Mouse (Mus musculus): Measurements from ENCODE around the gene Chst10.

- no peak for TF ChIP-seq MAZ (IDR thresholded peaks at IDR 0.05; ENCODE audit: low read depth, low read length)
- TF ChIP-seq EP300 (IDR thresholded peaks at IDR 0.05; ENCODE audit: low read length): no peak
- TF ChIP-seq CTCF (conservative IDR thresholded peaks at IDR 0.05 in 1 of 2, IDR thresholded peaks at IDR 0.05 in 1 of 2; ENCODE audit: low read depth in 2 of 2, low read length in 2 of 2): no peak
- no peak for TF ChIP-seq MEF2A (IDR thresholded peaks at IDR 0.05; ENCODE audit: borderline replicate concordance, low read depth, low read length)
- TF ChIP-seq POLR2A (IDR thresholded peaks at IDR 0.05; ENCODE audit: low read depth, low read length): no peak
- no peak for TF ChIP-seq POLR2AphosphoS2 (IDR thresholded peaks at IDR 0.05; ENCODE audit: low read depth, low read length)
- TF ChIP-seq CHD1 (IDR thresholded peaks at IDR 0.05; ENCODE audit: low read depth, low read length): no peak
Observed at GRCm38 (mm10) chr1:38876671-38877382, 21.1 kb downstream of the Chst10 start.

All from CH12.LX (cell line).